Mouse (Mus musculus) lung, embryonic 15.5 days (tissue): ENCODE results near the gene Slc35a1. TPM values are rescaled to one million over a fixed set of nuclear protein-coding genes. Genes with fewer than 3 reads are reported as not detected.

ENCODE experiments used
- ATAC-seq: fragments of 200-750 bp; cut with Nextera tagmentation; 2 replicates; pipeline ENCODE4 v1.8.0; 2017; ENCODE audit warnings: moderate number of reproducible peaks, borderline replicate concordance; ENCODE audit not compliant: low FRiP score, low TSS enrichment; ENCODE audit errors: extremely low read depth
- H3K27ac ChIP-seq: fragments of 300-500 bp; sonication (generic); 2 replicates; pipeline ENCODE4 v1.5.1; 2015; ENCODE audit warnings: moderate library complexity, mild to moderate bottlenecking, inconsistent platforms
- H3K27me3 ChIP-seq: fragments of 300-500 bp; sonication (generic); 2 replicates; pipeline ENCODE4 v1.6.1; 2015; ENCODE audit warnings: inconsistent platforms
- H3K36me3 ChIP-seq: fragments of 300-500 bp; sonication (generic); 2 replicates; pipeline ENCODE4 v1.6.1; 2015; ENCODE audit warnings: inconsistent platforms
- H3K4me1 ChIP-seq: fragments of 300-500 bp; sonication (generic); 2 replicates; pipeline ENCODE4 v1.6.1; 2015; ENCODE audit warnings: inconsistent platforms
- H3K4me2 ChIP-seq: fragments of 300-500 bp; sonication (generic); 2 replicates; pipeline ENCODE4 v1.6.1; 2015; ENCODE audit warnings: inconsistent platforms, mild to moderate bottlenecking, moderate library complexity
- H3K4me3 ChIP-seq: fragments of 300-500 bp; sonication (generic); 2 replicates; pipeline ENCODE4 v1.5.1; 2015; ENCODE audit warnings: mild to moderate bottlenecking, inconsistent platforms
- H3K9ac ChIP-seq: fragments of 300-500 bp; sonication (generic); 2 replicates; pipeline ENCODE4 v1.6.1; 2015; ENCODE audit warnings: inconsistent platforms
- H3K9me3 ChIP-seq: fragments of 300-500 bp; sonication (generic); 2 replicates; pipeline ENCODE4 v1.6.1; 2016; ENCODE audit warnings: inconsistent platforms
- WGBS: fragments of 180-500 bp; shearing (Covaris S2); methylation state at CpG from one replicate; pipeline ENCODE4 v1.1.7; 2015; 5-methylcytosine and 5-hydroxymethylcytosine counted together
- polyA plus RNA-seq: library from polyadenylated mRNA; unstranded; fragments of >200 nt; fragmentation: Nextera tagmentation; extraction: Ambion mirVana; gene quantifications from 2 replicates; pipeline ENCODE4 v1.2.1, GENCODE M21; 2015

Slc35a1 gene
- polyA plus RNA-seq, 1 experiment from 2014 or later, result 58.8 TPM

- ATAC-seq, result no peak
- no peak overlapping the region for H3K4me3 ChIP-seq
- H3K4me1 ChIP-seq, result no peaks in the 10 kb centered on the region
- no peaks in the 10 kb centered on the region for H3K36me3 ChIP-seq
- no peak overlapping the region for H3K27ac ChIP-seq
- H3K9ac ChIP-seq, result no peak overlapping the region
- H3K27me3 ChIP-seq, result no peaks in the 10 kb centered on the region
- H3K9me3 ChIP-seq, result no peaks in the 10 kb centered on the region
- 57% methylated on average over 4 of the region's 4 CpGs for WGBS
- H3K4me2 ChIP-seq, result no peak overlapping the region
Measured at GRCm38 (mm10) chr4:34703029-34703428, 15.8 kb upstream of the Slc35a1 start.

- Histone ChIP-seq H3K9me3 (no peaks in the 10 kb centered on the region), H3K4me3 (no peak overlapping the region), H3K27ac (no peak overlapping the region), H3K36me3 (no peaks in the 10 kb centered on the region), H3K27me3 (no peaks in the 10 kb centered on the region), H3K4me2 (no peak overlapping the region), H3K9ac (no peak overlapping the region), H3K4me1 (no peaks in the 10 kb centered on the region)
- no peak for ATAC-seq
- 98% methylated on average over 11 of the region's 11 CpGs for WGBS
Measured at GRCm38 (mm10) chr4:34702231-34702630, 15.0 kb upstream of the Slc35a1 start.

GRCm38 (mm10) chr4:34701528-34701927, 14.3 kb upstream of the Slc35a1 start:
- no peaks in the 10 kb centered on the region for H3K36me3 ChIP-seq
- no peak overlapping the region for H3K4me2 ChIP-seq
- H3K9ac ChIP-seq, result no peak overlapping the region
- H3K4me3 ChIP-seq, result no peak overlapping the region
- H3K27me3 ChIP-seq, result no peaks in the 10 kb centered on the region
- ATAC-seq, result no peak
- H3K27ac ChIP-seq, result no peak overlapping the region
- no peaks in the 10 kb centered on the region for H3K9me3 ChIP-seq
- 43% methylated on average over 5 of the region's 5 CpGs for WGBS
- no peaks in the 10 kb centered on the region for H3K4me1 ChIP-seq

GRCm38 (mm10) chr4:34688021-34688420, 783 bp upstream of the Slc35a1 start:
- H3K27ac ChIP-seq, result no peak overlapping the region
- H3K4me1 ChIP-seq, result peaks cover 8% of the 10 kb centered on the region; the same call in 1 of the 2 replicates
- 73% methylated on average over 3 of the region's 3 CpGs for WGBS
- H3K9ac ChIP-seq, result no peak overlapping the region
- ATAC-seq, result no peak
- no peaks in the 10 kb centered on the region for H3K27me3 ChIP-seq
- H3K9me3 ChIP-seq, result no peaks in the 10 kb centered on the region
- H3K4me3 ChIP-seq, result no peak overlapping the region
- no peaks in the 10 kb centered on the region; the same call in 1 of the 2 replicates for H3K36me3 ChIP-seq
- peak overlapping the region; percentile 57; the same call in 1 of the 2 replicates for H3K4me2 ChIP-seq

GRCm38 (mm10) chr4:34680530-34680929, 6.7 kb downstream of the Slc35a1 start:
- Histone ChIP-seq H3K9ac (no peak overlapping the region), H3K36me3 (peaks cover 28% of the 10 kb centered on the region), H3K27me3 (no peaks in the 10 kb centered on the region), H3K4me3 (no peak overlapping the region), H3K4me2 (no peak overlapping the region), H3K4me1 (no peaks in the 10 kb centered on the region), H3K27ac (no peak overlapping the region), H3K9me3 (no peaks in the 10 kb centered on the region)
- 84% methylated on average over 5 of the region's 5 CpGs for WGBS
- ATAC-seq, result no peak

GRCm38 (mm10) chr4:34673721-34674120, 13.5 kb downstream of the Slc35a1 start:
- Histone ChIP-seq H3K4me3 (no peak overlapping the region), H3K36me3 (peaks cover 24% of the 10 kb centered on the region), H3K27ac (no peak overlapping the region), H3K9me3 (no peaks in the 10 kb centered on the region), H3K27me3 (no peaks in the 10 kb centered on the region), H3K4me1 (no peaks in the 10 kb centered on the region), H3K9ac (no peak overlapping the region), H3K4me2 (no peak overlapping the region)
- WGBS, result 66% methylated on average over 5 of the region's 5 CpGs
- no peak for ATAC-seq

- Histone ChIP-seq H3K36me3 (peaks cover 54% of the 10 kb centered on the region), H3K4me2 (no peak overlapping the region), H3K4me1 (no peaks in the 10 kb centered on the region), H3K9ac (no peak overlapping the region), H3K27me3 (no peaks in the 10 kb centered on the region), H3K9me3 (no peaks in the 10 kb centered on the region), H3K4me3 (no peak overlapping the region), H3K27ac (no peak overlapping the region)
- ATAC-seq, result no peak
- WGBS, result 89% methylated on average over 5 of the region's 5 CpGs
Measured at GRCm38 (mm10) chr4:34667923-34668322, 19.3 kb downstream of the Slc35a1 start.

GRCm38 (mm10) chr4:34661927-34662326, 25.3 kb downstream of the Slc35a1 start:
- Histone ChIP-seq H3K27me3 (no peaks in the 10 kb centered on the region), H3K4me2 (no peak overlapping the region), H3K4me1 (no peaks in the 10 kb centered on the region), H3K9ac (no peak overlapping the region), H3K4me3 (no peak overlapping the region), H3K27ac (no peak overlapping the region), H3K9me3 (no peaks in the 10 kb centered on the region), H3K36me3 (peaks cover 72% of the 10 kb centered on the region)
- ATAC-seq, result no peak
- WGBS, result 78% methylated on average over 6 of the region's 6 CpGs

- ATAC-seq, result no peak
- H3K27me3 ChIP-seq, result no peaks in the 10 kb centered on the region
- H3K4me1 ChIP-seq, result no peaks in the 10 kb centered on the region
- peaks cover 68% of the 10 kb centered on the region for H3K36me3 ChIP-seq
- 89% methylated on average over 2 of the region's 2 CpGs for WGBS
- H3K27ac ChIP-seq, result no peak overlapping the region
- no peak overlapping the region for H3K4me2 ChIP-seq
- no peak overlapping the region for H3K9ac ChIP-seq
- no peak overlapping the region for H3K4me3 ChIP-seq
- H3K9me3 ChIP-seq, result no peaks in the 10 kb centered on the region
Measured at GRCm38 (mm10) chr4:34661514-34661913, 25.7 kb downstream of the Slc35a1 start.

GRCm38 (mm10) chr4:34659012-34659411, 28.2 kb downstream of the Slc35a1 start:
- no peak for ATAC-seq

GRCm38 (mm10) chr4:34656101-34656500, 31.1 kb downstream of the Slc35a1 start:
- no peak for ATAC-seq
- H3K27ac ChIP-seq, result no peak overlapping the region
- 93% methylated on average over 10 of the region's 10 CpGs for WGBS
- no peaks in the 10 kb centered on the region for H3K4me1 ChIP-seq
- H3K9me3 ChIP-seq, result no peaks in the 10 kb centered on the region
- H3K36me3 ChIP-seq, result peaks cover 61% of the 10 kb centered on the region
- H3K27me3 ChIP-seq, result no peaks in the 10 kb centered on the region
- no peak overlapping the region for H3K9ac ChIP-seq
- no peak overlapping the region for H3K4me2 ChIP-seq
- H3K4me3 ChIP-seq, result no peak overlapping the region

More at GRCm38 (mm10) chr4:34659012-34659411, 28.2 kb downstream of the Slc35a1 start:
- WGBS, result 93% methylated on average over 2 of the region's 2 CpGs
- Histone ChIP-seq H3K27ac (no peak overlapping the region), H3K36me3 (peaks cover 68% of the 10 kb centered on the region), H3K4me2 (no peak overlapping the region), H3K9ac (no peak overlapping the region), H3K9me3 (no peaks in the 10 kb centered on the region), H3K4me1 (no peaks in the 10 kb centered on the region), H3K27me3 (no peaks in the 10 kb centered on the region), H3K4me3 (no peak overlapping the region)

GRCm38 (mm10) chr4:34653179-34653578, 34.1 kb downstream of the Slc35a1 start:
- no peak overlapping the region for H3K9ac ChIP-seq
- ATAC-seq, result no peak
- no peak overlapping the region for H3K27ac ChIP-seq
- H3K27me3 ChIP-seq, result no peaks in the 10 kb centered on the region
- peaks cover 48% of the 10 kb centered on the region for H3K36me3 ChIP-seq
- no peaks in the 10 kb centered on the region for H3K4me1 ChIP-seq
- no peak overlapping the region for H3K4me3 ChIP-seq
- no peak overlapping the region for H3K4me2 ChIP-seq
- H3K9me3 ChIP-seq, result no peaks in the 10 kb centered on the region
- 86% methylated on average over 7 of the region's 7 CpGs for WGBS

GRCm38 (mm10) chr4:34644779-34645178, 42.5 kb downstream of the Slc35a1 start:
- Histone ChIP-seq H3K4me2 (no peak overlapping the region), H3K27ac (peak overlapping the region; percentile 24; the same call in 1 of the 2 replicates), H3K27me3 (no peaks in the 10 kb centered on the region), H3K36me3 (peaks cover 28% of the 10 kb centered on the region), H3K4me3 (no peak overlapping the region), H3K9ac (no peak overlapping the region), H3K4me1 (0 out of 2 replicates have a peak, but pooled peaks cover 3% of the 10 kb centered on the region), H3K9me3 (no peaks in the 10 kb centered on the region)
- no peak for ATAC-seq
